Mouse (Mus musculus): ENCODE results near the gene Zkscan5. TPM values are rescaled to one million over a fixed set of nuclear protein-coding genes. Genes with fewer than 3 reads are reported as not detected.

Zkscan5 gene
- polyA plus RNA-seq, 1 experiment from 2014 or later, result 10.3 TPM

DNA sequence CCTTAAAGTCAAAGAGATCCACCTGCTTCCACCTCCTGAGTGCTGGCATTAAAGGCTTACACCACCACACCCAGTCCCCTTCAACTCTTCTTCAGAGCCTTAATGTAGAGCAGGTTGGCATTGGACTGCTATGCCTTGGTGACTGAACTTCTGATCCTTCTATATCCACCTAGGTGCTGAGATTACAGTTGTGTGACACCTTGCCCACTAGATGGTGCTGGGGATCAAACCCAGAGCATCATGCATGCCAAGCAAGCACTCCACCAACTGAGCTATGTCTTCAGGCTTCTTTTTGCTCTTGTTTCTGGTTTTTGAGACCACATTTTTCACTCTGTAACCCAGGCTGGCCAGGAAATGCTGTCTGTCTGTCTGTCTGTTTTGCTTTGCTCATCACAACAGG, 30.3 kb downstream of the Zkscan5 start:
- H3K27me3 ChIP-seq (replicated peaks; ENCODE audit: control insufficient read depth, insufficient read depth, low read length), result no peaks in the 10 kb centered on the region
- no peak overlapping the region for H3K9ac ChIP-seq (ENCODE audit: low read depth, low read length)
- H3K36me3 ChIP-seq (ENCODE audit: control insufficient read depth, insufficient read depth, low read length), result peaks cover 17% of the 10 kb centered on the region
- H3K4me1 ChIP-seq (replicated peaks; ENCODE audit: control insufficient read depth, insufficient read depth, low read length), result 0 out of 2 replicates have a peak, but pooled peaks cover 5% of the 10 kb centered on the region
- H3K4me3 ChIP-seq (ENCODE audit: low read depth, low read length), result no peak overlapping the region
- no peak overlapping the region for H3K27ac ChIP-seq (ENCODE audit: low read depth, low read length)
- no peak overlapping the region for H3K4me2 ChIP-seq
- no peak for ATAC-seq (replicated peaks; ENCODE audit: low FRiP score)
- no peak for DNase-seq (ENCODE audit: low spot score)
- H3K9me3 ChIP-seq (ENCODE audit: control insufficient read depth, low read length), result no peaks in the 10 kb centered on the region

GRCm38 (mm10) chr5:145249520-145249919, 45.2 kb downstream of the Zkscan5 start:
- ATAC-seq (replicated peaks; ENCODE audit: low FRiP score), result no peak
- DNase-seq (ENCODE audit: low spot score), result no peak
- Histone ChIP-seq H3K27me3 (replicated peaks; ENCODE audit: control insufficient read depth, insufficient read depth, low read length) (no peaks in the 10 kb centered on the region), H3K4me1 (replicated peaks; ENCODE audit: control insufficient read depth, insufficient read depth, low read length) (no peaks in the 10 kb centered on the region), H3K4me2 (no peak overlapping the region), H3K9ac (ENCODE audit: low read depth, low read length) (no peak overlapping the region), H3K27ac (ENCODE audit: low read depth, low read length) (no peak overlapping the region), H3K9me3 (ENCODE audit: control insufficient read depth, low read length) (no peaks in the 10 kb centered on the region), H3K4me3 (ENCODE audit: low read depth, low read length) (no peak overlapping the region), H3K36me3 (ENCODE audit: control insufficient read depth, insufficient read depth, low read length) (peaks cover 18% of the 10 kb centered on the region)
- WGBS, result 90% methylated on average over 3 of the region's 3 CpGs

Other genes with a start within 250 kb of the Zkscan5 start
- 8.6 and 9.2 TPM in 2 replicates for gene Smurf1, start 238.7 kb upstream of the Zkscan5 start, polyA plus RNA-seq (2014; fragmentation: Nextera tagmentation; extraction: Ambion mirVana)
- not detected in 2 replicates for gene Gm4871, start 171.8 kb upstream of the Zkscan5 start, polyA plus RNA-seq (2014; fragmentation: Nextera tagmentation; extraction: Ambion mirVana)
- not detected in 2 replicates for gene 1700018F24Rik, start 161.6 kb upstream of the Zkscan5 start, polyA plus RNA-seq (2014; fragmentation: Nextera tagmentation; extraction: Ambion mirVana)
- 114 TPM in 2 replicates for gene Arpc1a, start 120.7 kb upstream of the Zkscan5 start, polyA plus RNA-seq (2014; fragmentation: Nextera tagmentation; extraction: Ambion mirVana)
- 0.06 and 0.27 TPM in 2 replicates for gene Kpna7, start 120.5 kb upstream of the Zkscan5 start, polyA plus RNA-seq (2014; fragmentation: Nextera tagmentation; extraction: Ambion mirVana)
- 190 and 209 TPM in 2 replicates for gene Arpc1b, start 90.3 kb upstream of the Zkscan5 start, polyA plus RNA-seq (2014; fragmentation: Nextera tagmentation; extraction: Ambion mirVana)
- 104 and 122 TPM in 2 replicates for gene Pdap1, start 64.3 kb upstream of the Zkscan5 start, polyA plus RNA-seq (2014; fragmentation: Nextera tagmentation; extraction: Ambion mirVana)
- 233 and 243 TPM in 2 replicates for gene Bud31, start 64.2 kb upstream of the Zkscan5 start, polyA plus RNA-seq (2014; fragmentation: Nextera tagmentation; extraction: Ambion mirVana)
- gene Ptcd1, start 37.5 kb upstream of the Zkscan5 start, polyA plus RNA-seq (2014; fragmentation: Nextera tagmentation; extraction: Ambion mirVana), result 15.7 and 17.6 TPM in 2 replicates
- gene Cpsf4, start 37.3 kb upstream of the Zkscan5 start, polyA plus RNA-seq (2014; fragmentation: Nextera tagmentation; extraction: Ambion mirVana), result 38.6 and 44.1 TPM in 2 replicates
- gene Atp5j2, start 12.5 kb upstream of the Zkscan5 start, polyA plus RNA-seq (2014; fragmentation: Nextera tagmentation; extraction: Ambion mirVana), result 528 and 573 TPM in 2 replicates
- 5.9 and 7.3 TPM in 2 replicates for gene Zkscan14, start 2.7 kb upstream of the Zkscan5 start, polyA plus RNA-seq (2014; fragmentation: Nextera tagmentation; extraction: Ambion mirVana)
- 33.2 and 36.4 TPM in 2 replicates for gene Zfp655, start 27.2 kb downstream of the Zkscan5 start, polyA plus RNA-seq (2014; fragmentation: Nextera tagmentation; extraction: Ambion mirVana)
- 0.48 TPM in 2 replicates for gene Zscan25, start 75.9 kb downstream of the Zkscan5 start, polyA plus RNA-seq (2014; fragmentation: Nextera tagmentation; extraction: Ambion mirVana)
- not detected in 2 replicates for gene Cyp3a57, start 140.7 kb downstream of the Zkscan5 start, polyA plus RNA-seq (2014; fragmentation: Nextera tagmentation; extraction: Ambion mirVana)